Mouse (Mus musculus) adrenal gland (tissue): ENCODE measurements around the gene Gm10197.

ENCODE experiments used
- intact Hi-C: fragments of 180-260 bp; cut with DNase I; formaldehyde crosslinking; loops from one replicate; pipeline ENCODE4 v1.15.1; 2025

The Gm10197 gene

DNA sequence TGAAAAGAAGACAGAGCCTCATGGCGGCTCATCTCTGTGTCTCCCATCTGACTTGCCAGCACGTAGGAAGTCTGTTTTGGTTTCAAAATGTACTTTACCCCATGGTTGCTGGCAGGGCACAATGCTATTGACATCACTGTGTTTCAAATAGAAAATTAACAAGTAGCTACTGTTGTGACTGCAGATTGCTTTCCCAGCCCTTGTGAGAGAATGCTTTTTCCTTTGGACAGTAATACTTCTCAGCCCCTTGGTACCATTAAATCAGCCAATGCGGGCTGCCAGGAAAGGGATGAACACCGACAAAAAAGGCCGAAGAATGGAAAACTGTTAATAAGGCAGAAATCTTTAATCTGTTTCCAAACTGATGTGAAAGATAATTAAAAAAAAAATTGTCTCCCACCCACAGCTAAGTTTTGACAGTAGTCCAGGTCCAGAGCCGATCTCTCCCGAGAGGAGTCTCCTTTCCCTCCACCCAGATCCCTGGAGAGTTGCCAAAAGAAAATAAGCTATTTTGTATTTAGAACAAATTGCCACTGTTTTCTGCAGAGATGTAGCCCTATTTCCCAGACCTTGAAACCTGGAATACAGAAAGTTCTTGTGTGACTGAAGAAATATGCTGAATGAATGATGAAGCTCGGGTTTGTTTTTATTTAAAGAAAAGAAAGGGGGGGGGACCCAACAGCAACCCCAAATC lies 11.2 kb downstream of the Gm10197 start:
- intact Hi-C loops, result no loop called here

DNA sequence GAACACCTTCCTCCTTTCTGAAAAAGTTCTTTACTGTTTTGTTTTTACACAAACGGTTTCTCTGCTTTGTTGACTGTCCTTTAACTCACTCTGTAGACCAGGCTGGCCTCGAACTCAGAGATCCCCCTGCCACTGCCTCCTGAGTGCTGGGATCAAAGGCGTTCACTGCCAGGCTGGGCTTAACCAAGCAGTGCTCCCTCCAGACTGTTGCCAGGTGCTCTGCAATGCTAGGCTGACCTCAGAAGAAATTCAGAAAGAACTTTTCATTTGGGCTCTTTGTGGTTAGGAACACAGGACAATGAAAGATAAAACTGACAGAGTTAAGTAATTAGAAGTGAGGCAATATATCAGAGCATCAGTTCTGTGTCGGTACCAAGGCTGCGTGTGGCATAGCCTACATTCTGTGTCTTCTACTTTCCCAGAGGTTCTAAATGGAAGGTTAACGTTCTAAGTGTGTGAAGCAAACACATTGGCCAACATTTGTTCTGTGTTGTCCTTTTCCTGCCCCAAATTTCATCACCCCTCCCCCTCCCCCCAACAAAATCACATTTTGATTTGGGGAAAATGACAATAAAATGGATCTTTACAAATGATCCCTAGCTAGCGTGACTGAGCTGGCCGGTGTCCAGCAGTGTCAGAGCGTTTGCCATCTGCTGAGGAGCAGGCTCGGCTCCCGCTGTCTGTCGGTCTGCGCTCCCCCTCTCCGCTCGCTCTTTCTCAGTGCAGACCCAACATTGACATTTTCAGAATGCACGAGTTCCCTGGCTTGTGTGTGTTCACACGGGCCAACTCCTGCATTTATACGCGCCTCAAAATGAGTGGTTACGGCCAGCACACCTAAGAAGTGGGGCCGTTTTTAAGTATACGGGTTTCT lies 12.2 kb downstream of the Gm10197 start:
- intact Hi-C loops, result no loop called here

DNA sequence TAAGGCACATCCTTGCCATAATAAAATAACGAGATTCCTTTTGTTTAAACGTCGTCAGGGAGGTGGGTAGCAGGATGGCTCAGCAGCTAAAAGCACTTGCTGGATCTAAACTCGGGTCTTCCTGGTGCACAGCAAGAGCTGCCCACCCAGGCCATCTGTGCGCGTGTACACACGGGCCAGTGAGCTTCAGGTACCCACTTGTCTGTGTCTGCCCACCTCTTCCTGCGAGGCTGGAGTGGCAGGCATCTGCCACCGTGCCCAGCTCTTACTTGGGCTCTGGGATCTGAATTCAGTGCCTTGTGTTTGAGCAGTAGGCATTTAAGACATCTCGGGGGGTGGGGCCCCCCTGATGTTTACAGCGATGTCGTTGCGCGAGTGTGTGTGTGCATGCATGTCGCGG lies 16.5 kb downstream of the Gm10197 start:
- intact Hi-C loops, result no loop called here

DNA sequence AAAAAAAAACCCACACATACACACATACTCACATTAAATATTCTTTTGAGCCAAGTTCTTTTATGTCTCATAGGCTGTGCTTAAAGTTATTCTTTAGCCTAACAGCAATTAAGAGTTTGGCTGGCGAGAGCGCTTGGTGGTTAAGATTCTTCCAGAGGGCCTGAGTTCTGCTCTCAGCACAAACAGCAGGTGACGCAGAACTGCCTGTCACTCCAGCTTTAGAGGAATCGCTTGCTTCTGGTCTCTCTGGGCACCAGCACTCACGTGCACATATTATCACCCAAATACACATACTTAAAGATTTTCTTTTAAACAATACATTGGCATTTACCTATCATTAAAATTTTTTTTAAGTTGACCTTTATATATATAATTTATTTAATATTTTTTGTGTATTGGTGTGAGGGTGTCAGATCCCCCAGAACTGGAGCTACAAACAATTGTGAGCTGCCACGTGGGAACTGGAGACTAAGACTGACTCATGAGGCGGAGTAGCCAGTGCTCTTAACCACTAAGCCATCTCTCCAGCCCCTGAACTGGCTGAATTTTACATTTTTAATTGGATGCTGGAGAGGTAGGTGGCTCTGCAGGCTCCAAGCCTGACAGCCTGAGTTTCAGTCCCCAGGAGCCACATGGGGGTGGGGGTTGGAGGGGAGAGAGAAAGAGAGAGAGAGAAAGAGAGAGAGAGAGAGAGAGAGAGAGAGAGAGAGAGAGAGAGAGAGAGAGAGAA lies 17.1 kb downstream of the Gm10197 start:
- intact Hi-C loops, result no loop called here

DNA sequence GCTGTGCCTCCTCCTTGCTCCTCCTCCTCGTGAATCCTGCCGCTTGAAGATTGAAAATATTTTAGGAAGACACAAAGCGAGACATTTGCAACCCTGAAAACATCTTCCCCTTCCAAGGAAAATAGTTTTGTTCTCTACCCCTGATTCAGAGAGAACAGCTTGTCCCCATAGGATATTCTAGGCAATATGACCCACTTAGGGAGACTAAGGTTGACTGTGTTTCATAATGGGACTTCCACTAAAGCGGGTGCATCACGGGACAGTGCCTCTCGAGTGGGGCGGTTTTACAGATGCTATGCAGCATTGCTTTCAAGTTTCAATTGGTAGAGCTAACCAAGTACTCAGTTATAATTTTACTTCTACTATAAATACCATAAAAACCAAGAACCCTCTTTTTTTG lies 17.7 kb downstream of the Gm10197 start:
- intact Hi-C loops, result no loop called here

DNA sequence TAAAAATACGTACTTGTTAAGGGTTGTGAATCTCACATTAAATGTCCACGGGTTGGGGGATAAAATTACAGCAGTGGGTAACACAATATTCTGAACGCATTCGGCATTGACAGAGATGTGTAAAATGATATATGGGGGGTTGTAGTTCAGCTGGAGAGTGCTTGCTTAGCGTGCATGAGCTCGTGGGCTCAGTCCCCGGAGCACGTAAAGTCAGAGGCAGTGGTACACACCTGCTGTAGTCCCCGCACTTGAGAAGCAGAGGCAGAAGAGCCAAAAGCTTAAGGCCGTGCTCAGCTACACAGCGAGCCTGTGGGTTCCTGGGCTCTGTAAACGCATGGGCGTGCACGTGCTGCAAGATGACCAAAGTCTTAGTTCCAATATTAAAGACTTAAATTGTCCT lies 25.8 kb downstream of the Gm10197 start:
- intact Hi-C loops, result no loop called here

DNA sequence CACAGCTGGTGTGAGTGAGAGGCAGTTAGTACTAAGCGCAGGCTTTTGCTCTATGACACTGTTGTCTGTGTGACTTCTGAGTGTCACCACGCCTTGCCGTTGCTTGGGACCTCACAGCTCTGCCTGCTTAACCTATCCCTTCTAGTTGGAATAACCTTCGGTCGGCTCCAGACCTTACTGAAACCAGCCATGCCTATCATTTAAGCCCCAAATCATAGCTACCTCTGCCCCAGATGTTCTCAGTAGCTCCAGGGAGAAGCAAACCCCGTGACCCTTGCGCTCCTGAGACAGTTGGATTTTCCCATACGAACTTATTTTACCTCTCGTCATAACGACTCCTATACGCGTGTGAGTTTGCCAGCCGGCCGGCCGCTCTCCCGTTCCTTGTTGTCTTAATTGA lies 27.5 kb downstream of the Gm10197 start:
- intact Hi-C loops, result no loop called here

DNA sequence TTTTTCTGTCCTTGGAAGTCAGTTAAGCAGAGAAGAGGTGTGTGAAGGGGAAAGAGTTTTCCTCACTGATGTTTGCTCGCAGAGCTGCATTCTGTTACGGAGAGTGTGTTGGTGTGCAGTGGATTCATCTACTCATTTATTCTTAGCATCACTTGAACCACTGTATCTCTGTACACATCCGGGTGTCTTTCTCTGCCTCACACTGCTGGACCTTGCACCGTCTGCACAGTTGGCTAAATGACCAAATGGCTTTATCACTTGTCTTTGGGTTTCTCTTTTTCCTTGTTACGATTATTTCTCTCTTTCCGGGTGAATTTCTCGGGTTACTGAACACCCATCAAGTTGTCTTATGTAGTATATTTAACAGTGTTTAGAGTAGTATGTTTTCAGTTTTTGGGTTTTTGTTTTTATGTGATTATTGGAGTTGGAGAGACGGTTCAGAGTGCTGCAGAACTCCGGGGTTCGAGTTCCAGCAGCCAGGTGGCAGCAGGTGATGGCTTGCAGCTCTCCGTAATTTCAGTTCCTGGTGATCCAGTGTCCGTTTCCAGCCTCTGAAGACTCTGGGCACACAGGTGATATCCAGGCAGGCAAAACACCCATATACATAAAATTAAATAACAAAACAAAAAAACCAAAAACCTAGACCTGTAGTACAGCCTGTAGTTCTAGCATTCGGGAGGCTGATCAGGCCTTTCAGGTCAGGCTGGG lies 28.2 kb downstream of the Gm10197 start:
- intact Hi-C loops, result no loop called here

DNA sequence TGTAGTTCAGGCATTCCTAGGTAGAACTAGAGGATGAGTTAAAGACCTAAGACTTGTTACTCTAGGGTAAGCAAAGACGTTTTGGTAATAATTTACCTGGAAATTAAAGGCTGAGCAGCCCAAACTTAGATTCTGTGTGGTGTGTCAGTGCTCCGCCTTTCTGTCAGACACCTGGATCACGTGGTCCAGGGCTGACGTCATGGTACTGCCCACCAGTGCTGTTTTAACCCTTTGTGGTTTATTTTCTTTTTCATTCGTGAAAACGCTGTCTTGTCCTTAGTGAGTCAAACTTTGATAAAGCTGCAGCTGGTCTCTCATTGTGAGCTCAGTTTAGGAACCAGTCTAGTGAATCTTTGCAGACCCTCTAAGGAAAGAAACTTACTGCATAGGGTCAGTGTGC lies 31.1 kb downstream of the Gm10197 start:
- intact Hi-C loops, result no loop called here

DNA sequence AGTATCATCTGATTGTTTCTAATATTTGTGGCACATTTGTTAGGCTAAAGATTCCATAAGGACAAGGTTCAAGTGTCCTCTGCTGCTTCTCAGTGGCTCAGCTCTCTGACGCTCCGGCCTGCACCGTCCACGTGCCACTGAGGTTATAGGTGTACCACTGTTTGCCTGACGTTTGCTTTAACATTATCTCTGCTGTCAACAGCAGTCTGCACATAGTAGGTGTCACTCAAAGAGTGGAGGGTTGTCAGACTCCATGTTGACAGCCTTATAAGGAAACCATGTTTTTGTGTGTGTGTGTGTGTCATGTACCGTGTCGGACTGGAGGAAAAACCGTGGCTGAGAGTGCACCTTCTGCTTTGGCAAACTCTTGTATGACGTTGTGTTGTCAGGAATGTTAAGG lies 36.3 kb downstream of the Gm10197 start:
- intact Hi-C loops, result no loop called here

DNA sequence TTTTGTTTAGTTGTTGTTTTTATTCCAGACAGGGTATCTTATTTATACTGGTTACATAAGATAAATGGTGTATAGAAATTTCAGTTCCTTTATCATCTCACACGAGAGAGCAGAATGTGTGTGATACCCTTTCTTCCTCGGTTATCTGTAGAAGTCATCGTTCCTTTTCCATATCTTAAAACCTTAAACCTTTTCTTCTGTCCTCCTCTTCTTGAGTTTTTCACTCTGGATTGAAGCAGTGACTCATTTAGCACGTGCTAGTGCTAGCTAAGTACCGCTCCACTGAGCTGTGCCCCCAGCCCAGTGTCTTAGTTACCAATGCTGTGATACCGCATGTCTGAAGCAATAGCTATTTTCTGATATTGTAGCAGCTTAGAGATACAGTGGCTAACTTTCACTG lies 37.8 kb downstream of the Gm10197 start:
- intact Hi-C loops, result no loop called here

DNA sequence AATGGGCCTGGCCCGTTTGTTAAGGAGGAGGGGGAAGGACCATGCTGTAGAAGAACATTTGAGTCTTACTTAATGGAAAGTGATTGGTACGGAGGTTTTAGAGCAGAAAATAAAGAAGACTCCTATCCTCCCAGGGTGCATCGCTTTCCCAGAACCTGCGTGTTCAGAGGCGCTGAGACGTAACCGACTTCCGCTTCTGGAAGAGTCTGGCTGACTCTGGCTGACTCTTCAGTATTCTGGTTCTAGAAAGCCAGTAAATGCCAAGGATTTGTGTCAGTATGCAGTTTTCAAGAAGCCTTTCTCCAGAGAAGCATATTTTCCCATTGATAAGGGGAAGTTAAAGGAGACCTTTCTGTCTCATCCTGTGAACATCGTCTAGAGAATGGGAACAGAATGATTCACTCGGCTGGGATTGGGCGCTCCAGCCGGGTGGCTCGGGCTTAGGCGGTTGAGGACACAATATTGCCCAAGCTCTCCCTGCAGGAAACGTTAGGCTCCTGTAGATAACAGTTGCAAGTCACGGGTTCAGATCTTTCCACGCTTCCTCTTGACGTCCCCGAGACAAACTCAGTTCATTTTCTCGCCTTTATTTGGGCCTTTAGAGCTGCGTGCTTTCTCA lies 39.6 kb downstream of the Gm10197 start:
- intact Hi-C loops, result no loop called here

DNA sequence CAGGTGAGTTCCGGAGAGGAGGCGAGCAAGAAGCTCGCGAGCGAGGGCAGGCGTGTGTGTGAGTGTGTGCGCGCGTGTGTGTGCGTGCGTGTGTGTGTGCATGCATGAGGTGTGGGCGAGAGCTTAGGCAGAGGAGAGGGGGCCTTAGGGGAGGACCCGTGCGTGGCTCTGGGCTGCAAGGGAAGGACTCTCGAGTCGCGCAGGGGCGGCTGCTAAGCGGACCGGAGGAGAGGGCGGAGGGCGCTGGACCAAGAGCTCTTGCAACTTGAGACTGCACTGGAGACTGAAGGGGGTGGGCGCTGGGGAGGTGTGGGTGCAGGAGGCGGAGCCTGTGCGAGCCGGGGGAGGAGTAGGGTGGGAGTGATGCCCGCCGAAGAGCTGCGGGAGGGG lies 41.6 kb downstream of the Gm10197 start:
- intact Hi-C loops, result loop anchor here (5.0 kb wide), 1 partner anchor 37 kb away; no protein-coding TSS in a partner anchor

DNA sequence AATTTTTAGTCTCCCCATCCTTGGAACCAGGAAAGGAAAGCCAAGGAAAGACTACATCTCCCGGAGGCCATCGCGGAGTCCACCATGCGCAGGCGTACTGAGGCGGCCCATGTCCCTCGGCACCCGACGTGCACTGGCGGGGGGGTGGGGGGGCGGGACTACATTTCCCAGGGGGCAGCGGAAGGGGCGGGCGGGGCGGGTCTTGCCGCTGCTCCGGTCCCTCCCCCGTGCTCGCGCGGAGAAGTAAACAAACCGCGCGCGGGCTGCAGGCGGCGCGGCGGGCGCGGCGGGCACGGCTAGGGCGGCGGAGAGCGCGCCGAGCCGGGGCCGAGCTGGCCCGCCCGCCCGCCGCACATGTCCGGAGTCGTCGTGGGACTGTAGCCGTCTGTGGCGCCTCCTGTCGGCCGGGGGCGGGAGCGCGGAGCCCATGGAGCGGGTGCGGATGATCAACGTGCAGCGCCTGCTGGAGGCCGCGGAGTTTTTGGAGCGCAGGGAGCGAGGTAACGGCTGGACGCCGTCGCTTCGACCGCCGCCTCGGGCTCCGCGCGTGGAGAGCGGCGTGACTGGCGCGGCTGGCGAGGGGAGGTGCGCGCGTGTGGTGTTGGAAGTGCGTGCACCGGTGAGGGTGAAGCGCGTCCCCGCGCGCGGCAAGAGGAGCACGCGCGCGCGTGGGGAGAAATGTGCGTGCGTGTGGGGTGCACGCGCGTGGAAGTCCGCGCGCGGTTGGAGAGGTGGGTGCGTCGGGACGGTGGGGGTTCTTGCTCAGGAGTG lies 42.2 kb downstream of the Gm10197 start:
- intact Hi-C loops, result loop anchor here (5.0 kb wide), 1 partner anchor 38 kb away; no protein-coding TSS in a partner anchor

DNA sequence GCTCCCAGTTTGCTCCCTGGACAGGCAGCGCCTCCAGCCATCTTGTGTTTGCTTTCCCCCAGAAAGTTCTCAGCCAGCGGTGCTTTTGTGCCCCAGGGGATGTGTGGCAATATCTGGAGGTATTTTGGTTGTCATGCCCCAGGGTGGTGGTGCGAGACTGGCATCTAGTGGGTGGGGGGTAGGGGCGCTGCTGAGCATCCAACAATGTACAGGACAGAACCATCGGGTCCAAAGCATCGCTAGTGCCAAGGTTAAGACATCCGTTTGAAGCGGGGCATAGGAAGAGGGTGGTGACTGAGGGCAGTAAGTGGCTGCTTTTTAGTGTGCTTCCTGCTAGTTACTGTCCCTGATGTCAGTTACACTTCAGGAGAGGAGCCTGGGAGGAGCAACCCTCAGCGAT lies 43.5 kb downstream of the Gm10197 start:
- intact Hi-C loops, result loop anchor here (5.0 kb wide), 1 partner anchor 39 kb away; no protein-coding TSS in a partner anchor

DNA sequence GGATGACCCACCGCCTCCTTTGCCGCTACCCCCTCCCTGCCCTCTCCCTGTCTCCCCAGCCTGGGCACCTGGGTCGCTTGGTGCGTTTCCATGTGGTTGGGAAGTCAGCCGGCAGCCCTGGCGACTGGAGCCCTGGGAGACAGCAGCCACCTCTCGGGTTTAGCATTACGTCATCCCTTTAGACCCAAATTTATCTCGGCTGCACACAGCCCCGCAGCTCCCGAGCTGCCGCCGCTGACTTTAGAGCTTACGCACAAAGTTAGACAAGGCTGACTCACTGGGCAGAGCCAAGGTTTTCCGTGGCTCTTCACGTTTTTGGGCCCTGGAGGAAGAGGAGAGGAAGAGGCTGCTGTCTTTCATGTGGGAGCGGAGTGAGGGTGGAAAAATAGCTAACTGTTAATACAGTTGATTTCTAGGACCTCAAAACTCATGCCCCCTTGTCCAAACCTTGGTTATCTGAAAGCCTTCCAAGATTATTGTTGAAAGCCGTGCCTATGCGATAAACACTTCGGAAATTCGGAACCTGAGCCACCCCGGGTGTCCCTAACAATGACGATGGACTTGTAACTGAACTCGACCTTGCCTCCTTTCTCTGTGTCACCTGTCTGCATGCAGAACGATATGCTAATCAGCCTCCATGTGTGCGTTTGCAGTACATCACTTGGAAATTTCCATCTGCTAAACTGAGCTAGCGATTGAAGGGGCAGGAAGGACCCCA lies 45.8 kb downstream of the Gm10197 start:
- intact Hi-C loops, result loop anchor here (5.0 kb wide), 1 partner anchor 42 kb away; no protein-coding TSS in a partner anchor

DNA sequence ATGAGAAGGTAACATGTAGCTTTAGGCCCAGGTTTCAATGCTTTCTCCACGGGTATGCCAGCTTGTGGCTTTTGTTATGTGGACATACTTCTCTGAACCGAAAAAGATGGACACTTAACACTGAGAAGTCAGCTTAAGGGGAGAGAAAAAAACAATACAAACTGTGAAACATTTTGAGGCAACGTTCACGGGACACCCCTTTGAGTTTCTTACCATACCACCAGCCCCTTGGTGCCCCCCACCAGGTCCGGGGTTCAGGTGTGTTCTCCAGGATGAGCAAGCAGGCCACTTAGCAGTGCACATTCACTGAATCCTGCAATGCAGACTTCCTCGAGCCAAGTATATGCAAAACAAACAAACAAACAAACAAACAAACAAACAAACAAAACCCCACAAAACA lies 46.7 kb downstream of the Gm10197 start:
- intact Hi-C loops, result loop anchor here (5.0 kb wide), 1 partner anchor 42 kb away; no protein-coding TSS in a partner anchor

DNA sequence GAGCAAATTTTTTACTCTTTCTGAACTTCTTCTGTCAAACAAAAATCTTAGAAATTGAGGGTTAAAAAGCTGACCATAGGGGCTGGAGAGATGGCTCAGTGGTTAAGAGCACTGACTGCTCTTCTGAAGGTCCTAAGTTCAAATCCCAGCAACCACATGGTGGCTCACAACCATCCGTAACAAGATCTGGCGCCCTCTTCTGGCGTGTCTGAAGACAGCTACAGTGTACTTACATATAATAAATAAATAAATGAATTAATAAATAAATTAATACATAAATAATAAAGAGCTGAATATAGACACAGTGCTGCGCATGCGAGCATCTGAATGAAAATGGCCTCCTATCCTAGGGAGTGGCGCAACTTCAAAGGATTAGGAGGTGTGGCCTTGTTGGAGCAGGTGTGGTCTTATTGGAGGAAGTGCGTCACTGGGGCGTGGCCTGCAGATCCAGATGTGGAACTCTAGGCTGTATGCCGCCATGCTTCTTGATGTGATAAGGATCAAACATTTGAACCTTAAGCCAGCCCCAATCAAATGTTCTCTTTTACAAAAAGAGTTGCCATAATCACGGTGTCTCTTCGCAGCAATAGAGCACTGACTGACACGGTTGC lies 49.0 kb downstream of the Gm10197 start:
- intact Hi-C loops, result no loop called here
